Mouse (Mus musculus) CH12.LX (cell line): ENCODE data around the gene Rapgef2.

Experiments
- BHLHE40 ChIP-seq: IDR thresholded peaks from 2 replicates; pipeline ENCODE4 v1.6.1; 2011; ENCODE audit warnings: mild to moderate bottlenecking, low read depth, low read length, improper control_type of control experiment
- CHD2 ChIP-seq: IDR thresholded peaks from 2 replicates; pipeline ENCODE4 v1.6.1; 2011; ENCODE audit warnings: low read length, improper control_type of control experiment
- CTCF ChIP-seq, 2 experiments: IDR thresholded peaks in 1 of 2; conservative IDR thresholded peaks in 1 of 2; 2 replicates each; pipeline ENCODE4 v1.5.1; 2011 to 2012; ENCODE audit warnings: low read depth in 2 of 2, low read length in 2 of 2, improper control_type of control experiment in 1 of 2, inconsistent platforms in 1 of 2, mild to moderate bottlenecking in 1 of 2, moderate library complexity in 1 of 2
- ELF1 ChIP-seq: IDR thresholded peaks from 2 replicates; pipeline ENCODE4 v1.6.1; 2014; ENCODE audit warnings: low read depth, mild to moderate bottlenecking, inconsistent platforms, low read length, improper control_type of control experiment
- EP300 ChIP-seq: IDR thresholded peaks from 2 replicates; pipeline ENCODE4 v1.6.1; 2011; ENCODE audit warnings: low read length, improper control_type of control experiment
- MAX ChIP-seq: IDR thresholded peaks from 2 replicates; pipeline ENCODE4 v1.6.1; 2011; ENCODE audit warnings: low read length, improper control_type of control experiment
- POLR2A ChIP-seq: IDR thresholded peaks from 2 replicates; pipeline ENCODE4 v1.6.1; 2011; ENCODE audit warnings: low read depth, mild to moderate bottlenecking, improper control_type of control experiment, low read length
- RAD21 ChIP-seq: IDR thresholded peaks from 2 replicates; pipeline ENCODE4 v1.6.1; 2011; ENCODE audit warnings: low read depth, mild to moderate bottlenecking, low read length, improper control_type of control experiment, moderate library complexity
- TCF12 ChIP-seq: IDR thresholded peaks from 2 replicates; pipeline ENCODE4 v1.6.1; 2014; ENCODE audit warnings: low read depth, mild to moderate bottlenecking, inconsistent platforms, low read length, improper control_type of control experiment
- UBTF ChIP-seq: IDR thresholded peaks from 2 replicates; pipeline ENCODE4 v1.6.1; 2012; ENCODE audit warnings: low read depth, mild to moderate bottlenecking, inconsistent platforms, low read length, improper control_type of control experiment, moderate library complexity
- USF1 ChIP-seq: IDR thresholded peaks from 2 replicates; pipeline ENCODE4 v1.6.1; 2014; ENCODE audit warnings: low read depth, mild to moderate bottlenecking, inconsistent platforms, low read length, improper control_type of control experiment
- ZKSCAN1 ChIP-seq: IDR thresholded peaks from 2 replicates; pipeline ENCODE4 v1.6.1; 2012; ENCODE audit warnings: low read depth, inconsistent platforms, low read length, improper control_type of control experiment, borderline replicate concordance
- ZMIZ1 ChIP-seq: IDR thresholded peaks from 2 replicates; pipeline ENCODE4 v1.6.1; 2012; ENCODE audit warnings: low read depth, mild to moderate bottlenecking, inconsistent platforms, low read length, improper control_type of control experiment

DNA sequence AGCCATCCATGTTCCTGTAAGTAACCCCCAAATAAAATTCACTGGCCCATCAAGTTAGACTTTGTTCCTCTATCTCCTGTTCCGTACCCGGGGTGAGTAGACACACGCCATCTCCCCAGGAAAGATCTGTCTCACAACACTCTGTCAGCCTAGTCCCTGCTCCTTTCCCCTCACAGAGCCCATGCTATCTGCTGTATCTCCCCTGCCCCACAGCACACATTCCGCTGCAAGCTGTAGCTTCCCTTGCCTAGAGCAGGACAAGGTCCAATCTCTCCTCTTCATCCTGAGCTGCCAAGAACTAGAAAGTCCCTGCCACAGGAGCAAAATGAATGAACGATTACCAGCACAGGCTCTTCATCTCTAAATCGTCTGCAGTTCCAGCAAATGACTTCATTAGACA lies 184.6 kb downstream of the Rapgef2 start:
- TF ChIP-seq TCF12 (no peak), USF1 (no peak), ZKSCAN1 (no peak), UBTF (no peak), RAD21 (no peak), ELF1 (no peak), CTCF (conservative IDR thresholded peaks at IDR 0.05 in 1 of 2, IDR thresholded peaks at IDR 0.05 in 1 of 2; ENCODE audit: low read depth in 2 of 2, low read length in 2 of 2) (no peak), BHLHE40 (no peak), EP300 (no peak), MAX (no peak), ZMIZ1 (no peak), CHD2 (no peak), POLR2A (no peak)
